Mouse (Mus musculus) limb, embryonic 14.5 days (tissue): ENCODE measurements around the gene Bpifb9b. TPM values are rescaled to one million over a fixed set of nuclear protein-coding genes. Genes with fewer than 3 reads are reported as not detected.
A peak's percentile ranks its signal among the peaks of the same experiment; 100 is the strongest.
"Not testable (repeated sequence)": the region's sequence is repeated elsewhere in the genome, so short reads cannot be mapped to it uniquely, and the experiment has no call there.

Source experiments
- ATAC-seq: fragments of 200-750 bp; cut with Nextera tagmentation; 2 replicates; pipeline ENCODE4 v1.8.0; 2017; ENCODE audit warnings: low read depth, moderate number of reproducible peaks, moderate TSS enrichment; ENCODE audit not compliant: low FRiP score
- DNase-seq: peaks from one replicate; pipeline ENCODE4 v3.0.0-alpha.2; 2015; ENCODE audit warnings: low spot score
- H3K27ac ChIP-seq: fragments of 300-500 bp; sonication (generic); replicated peaks from 2 replicates; pipeline ENCODE4 v1.5.1; 2014; ENCODE audit warnings: low read depth, mild to moderate bottlenecking, low read length, moderate library complexity, mixed read lengths
- H3K27me3 ChIP-seq: fragments of 300-500 bp; sonication (generic); 2 replicates; pipeline ENCODE4 v1.6.1; 2014; ENCODE audit warnings: low read length, mixed read lengths; ENCODE audit not compliant: control insufficient read depth, insufficient read depth
- H3K36me3 ChIP-seq: fragments of 300-500 bp; sonication (generic); 2 replicates; pipeline ENCODE4 v1.6.1; 2014; ENCODE audit warnings: mild to moderate bottlenecking, low read length, moderate library complexity, mixed read lengths; ENCODE audit not compliant: control insufficient read depth, insufficient read depth
- H3K4me1 ChIP-seq: fragments of 300-500 bp; sonication (generic); 2 replicates; pipeline ENCODE4 v1.6.1; 2014; ENCODE audit warnings: antibody characterized with exemption, low read length, mixed read lengths; ENCODE audit not compliant: control insufficient read depth, insufficient read depth
- H3K4me2 ChIP-seq: fragments of 300-500 bp; sonication (generic); replicated peaks from 2 replicates; pipeline ENCODE4 v1.6.1; 2014; ENCODE audit warnings: low read depth, mild to moderate bottlenecking, low read length, moderate library complexity; ENCODE audit not compliant: severe bottlenecking
- H3K4me3 ChIP-seq: fragments of 300-500 bp; sonication (generic); replicated peaks from 2 replicates; pipeline ENCODE4 v1.5.1; 2014; ENCODE audit warnings: low read length
- H3K9ac ChIP-seq: fragments of 300-500 bp; sonication (generic); 2 replicates; pipeline ENCODE4 v1.6.1; 2014; ENCODE audit warnings: mild to moderate bottlenecking, low read depth, low read length, moderate library complexity; ENCODE audit not compliant: severe bottlenecking
- H3K9me3 ChIP-seq: fragments of 300-500 bp; sonication (generic); 2 replicates; pipeline ENCODE4 v1.6.1; 2016; ENCODE audit warnings: low read length; ENCODE audit not compliant: control insufficient read depth
- POLR2A ChIP-seq: fragments of 200-500 bp; IDR thresholded peaks from 2 replicates; pipeline ENCODE4 v1.8.0; 2012; ENCODE audit warnings: inconsistent platforms, mild to moderate bottlenecking, moderate library complexity, borderline replicate concordance; ENCODE audit not compliant: insufficient read depth, insufficient read length; ENCODE audit errors: extremely low read depth
- WGBS: fragments of 180-500 bp; shearing (Covaris S2); extraction: QIAGEN DNeasy Blood & Tissue Kit; methylation state at CpG from one replicate; pipeline ENCODE4 v1.1.7; 2014; 5-methylcytosine and 5-hydroxymethylcytosine counted together
- polyA plus RNA-seq, 2 experiments: library from polyadenylated mRNA; depleted of rRNA in 1 of 2; stranded (reverse) in 1 of 2; unstranded in 1 of 2; fragments of >200 nt; fragmentation: Nextera tagmentation in 1 of 2; extraction: Ambion mirVana in 1 of 2; gene quantifications; 2 replicates each; pipeline versions ENCODE4 v1.2.1 to v1.2.3; 2012 to 2014

The Bpifb9b gene
- polyA plus RNA-seq, 2 experiments: not detected

- no peak for TF ChIP-seq POLR2A
- Histone ChIP-seq H3K36me3 (no peaks in the 10 kb centered on the region), H3K9ac (no peak overlapping the region), H3K4me1 (no peaks in the 10 kb centered on the region), H3K27ac (no peak overlapping the region), H3K4me2 (no peak overlapping the region), H3K9me3 (no peaks in the 10 kb centered on the region), H3K27me3 (no peaks in the 10 kb centered on the region), H3K4me3 (no peak overlapping the region)
- ATAC-seq (no peak), DNase-seq (peak; percentile 66)
- 14% methylated on average over 1 of the region's 1 CpGs for WGBS
Observed at GRCm38 (mm10) chr2:154300496-154300895, 6.5 kb upstream of the Bpifb9b start.

DNA sequence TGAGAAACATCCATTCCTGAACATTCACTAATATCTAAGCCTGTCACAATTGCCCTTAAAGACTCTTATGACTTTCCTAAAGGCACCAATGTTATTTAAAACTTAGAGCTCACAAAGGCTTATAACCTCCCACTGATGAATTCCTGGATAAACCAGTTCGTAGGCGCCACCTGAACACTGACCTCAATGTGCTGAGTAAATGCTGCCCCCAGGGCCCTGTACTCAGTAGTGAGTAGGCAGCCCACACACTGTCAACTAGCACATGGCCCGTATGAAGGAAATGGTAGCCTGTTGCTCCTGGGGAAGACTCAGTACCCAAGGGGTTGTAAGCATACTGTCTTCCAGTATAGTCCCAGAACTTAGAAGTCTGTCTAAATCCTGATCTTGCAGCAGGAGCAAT, 5.3 kb upstream of the Bpifb9b start:
- H3K27ac ChIP-seq: no peak overlapping the region
- ATAC-seq: no peak
- H3K4me1 ChIP-seq: no peaks in the 10 kb centered on the region
- no peak for DNase-seq
- H3K4me3 ChIP-seq: no peak overlapping the region
- no peak overlapping the region for H3K4me2 ChIP-seq
- no peaks in the 10 kb centered on the region for H3K36me3 ChIP-seq
- H3K27me3 ChIP-seq: no peaks in the 10 kb centered on the region
- WGBS: 66% methylated on average over 3 of the region's 3 CpGs
- no peaks in the 10 kb centered on the region for H3K9me3 ChIP-seq
- H3K9ac ChIP-seq: no peak overlapping the region
- no peak for TF ChIP-seq POLR2A

DNA sequence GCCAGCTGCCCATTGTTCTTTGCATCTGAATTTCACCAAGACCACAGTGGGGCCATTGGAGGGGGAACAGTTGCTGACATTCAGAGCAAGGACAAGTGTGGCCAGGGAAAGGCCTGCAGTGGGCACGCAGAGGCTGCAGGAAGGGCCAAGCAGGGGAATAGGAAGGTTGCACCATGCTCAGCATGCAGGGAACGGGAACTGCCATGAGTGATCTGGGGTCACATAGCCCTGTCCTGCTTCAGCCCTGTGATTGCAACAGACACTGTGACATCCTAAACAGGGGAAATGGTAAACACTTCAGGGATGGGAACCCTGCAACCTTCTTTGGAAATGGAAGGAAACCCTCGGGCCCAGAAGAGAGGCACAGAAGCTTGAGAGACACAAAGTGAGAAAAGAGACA, 2.4 kb upstream of the Bpifb9b start:
- not testable (repeated sequence) for H3K27me3 ChIP-seq, H3K4me2 ChIP-seq, H3K36me3 ChIP-seq, H3K4me1 ChIP-seq, H3K4me3 ChIP-seq, ATAC-seq, H3K9me3 ChIP-seq, H3K9ac ChIP-seq, DNase-seq, H3K27ac ChIP-seq
- 94% methylated on average over 1 of the region's 3 CpGs for WGBS

GRCm38 (mm10) chr2:154313771-154314170, 6.7 kb downstream of the Bpifb9b start:
- not testable (repeated sequence) for H3K27ac ChIP-seq, H3K4me1 ChIP-seq, ATAC-seq, DNase-seq, H3K9me3 ChIP-seq, H3K9ac ChIP-seq, H3K4me3 ChIP-seq, H3K36me3 ChIP-seq, H3K4me2 ChIP-seq, H3K27me3 ChIP-seq
- WGBS: 82% methylated on average over 4 of the region's 5 CpGs

GRCm38 (mm10) chr2:154326852-154327251, 19.8 kb downstream of the Bpifb9b start:
- ATAC-seq (no peak), DNase-seq (no peak)
- no peak overlapping the region for H3K27ac ChIP-seq
- H3K4me3 ChIP-seq: no peak overlapping the region
- TF ChIP-seq POLR2A: no peak
- H3K27me3 ChIP-seq: no peaks in the 10 kb centered on the region
- H3K4me1 ChIP-seq: no peaks in the 10 kb centered on the region
- H3K36me3 ChIP-seq: no peaks in the 10 kb centered on the region
- WGBS: 83% methylated on average over 3 of the region's 3 CpGs
- H3K4me2 ChIP-seq: no peak overlapping the region
- H3K9me3 ChIP-seq: no peaks in the 10 kb centered on the region
- H3K9ac ChIP-seq: no peak overlapping the region

DNA sequence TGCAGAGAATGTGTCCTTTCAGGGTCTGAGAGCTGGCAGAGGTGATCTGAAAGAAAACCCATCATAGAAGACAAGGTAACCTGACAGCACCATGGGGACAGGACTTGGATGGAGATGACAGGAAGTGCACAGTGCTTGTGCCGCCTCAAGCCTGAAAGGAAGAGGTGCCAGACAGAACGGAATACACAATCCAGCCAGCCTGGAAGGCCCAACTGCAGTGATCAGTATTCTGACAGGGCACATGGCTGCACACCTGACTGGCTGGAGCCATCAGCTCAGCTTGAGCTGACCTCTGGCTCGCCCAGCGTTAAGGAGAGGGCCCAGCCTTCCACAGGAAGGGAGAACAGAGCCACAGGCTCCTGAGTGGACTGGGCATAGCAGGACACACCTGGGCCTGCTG, 28.5 kb downstream of the Bpifb9b start:
- no peak for DNase-seq
- Histone ChIP-seq H3K4me3 (no peak overlapping the region), H3K9ac (no peak overlapping the region), H3K36me3 (peaks cover 12% of the 10 kb centered on the region), H3K27ac (no peak overlapping the region), H3K27me3 (no peaks in the 10 kb centered on the region), H3K4me1 (no peaks in the 10 kb centered on the region), H3K4me2 (no peak overlapping the region), H3K9me3 (no peaks in the 10 kb centered on the region)
- no peak for TF ChIP-seq POLR2A
- no peak for ATAC-seq
- WGBS: 82% methylated on average over 4 of the region's 4 CpGs
